In genomic region chr13:104519981-104520380, GRCm38 (mm10) we compare ENCODE assay signal across 23 mouse cellular contexts.
DNase-seq lines count a peak whose midpoint lies in the region; ATAC-seq lines count a peak whose summit lies in the region.
"Had no signal": no experiment of that assay in that cellular context is flagged by ENCODE, and none has a peak within 500 bp of the region (broad histone marks: within the 10 kb centered on the region; RNA-seq: fewer than 3 reads in every experiment).

No protein-coding gene starts in this region.

- H3K27ac ChIP-seq in hindbrain, embryonic 10.5 days: peak overlapping the region; percentile 23; the same call in 1 of the 2 replicates
- no peak overlapping the region for H3K27ac ChIP-seq in hindbrain, embryonic 12.5 days
- H3K27ac ChIP-seq in midbrain, embryonic 11.5 days (ENCODE audit: low read depth, low read length): no peak overlapping the region
- H3K27ac ChIP-seq in midbrain, embryonic 10.5 days (replicated peaks): no peak overlapping the region
- H3K27ac ChIP-seq in hindbrain, embryonic 15.5 days (replicated peaks): peak overlapping the region; percentile 87
- H3K27ac ChIP-seq: gastrocnemius, adult 2 months; heart, adult 2 months; heart, embryonic 15.5 days had no signal

- no peaks in the 10 kb centered on the region for H3K27me3 ChIP-seq in hindbrain, embryonic 10.5 days (ENCODE audit: insufficient read depth, poor library complexity, severe bottlenecking)
- H3K27me3 ChIP-seq in hindbrain, embryonic 12.5 days: no peaks in the 10 kb centered on the region
- H3K27me3 ChIP-seq in midbrain, embryonic 11.5 days (ENCODE audit: control insufficient read depth, insufficient read depth, low read length): no peaks in the 10 kb centered on the region
- H3K27me3 ChIP-seq in midbrain, embryonic 10.5 days (ENCODE audit: low read depth, poor library complexity, severe bottlenecking): no peaks in the 10 kb centered on the region
- H3K27me3 ChIP-seq in hindbrain, embryonic 15.5 days: no peaks in the 10 kb centered on the region
- H3K27me3 ChIP-seq: heart, embryonic 15.5 days had no signal

- no peak overlapping the region for H3K4me2 ChIP-seq in hindbrain, embryonic 12.5 days (replicated peaks)
- no peak overlapping the region for H3K4me2 ChIP-seq in midbrain, embryonic 11.5 days
- H3K4me2 ChIP-seq in hindbrain, embryonic 15.5 days: no peak overlapping the region
- H3K4me2 ChIP-seq: heart, embryonic 11.5 days; heart, embryonic 15.5 days had no signal

- no peak overlapping the region for H3K9ac ChIP-seq in hindbrain, embryonic 12.5 days
- H3K9ac ChIP-seq in midbrain, embryonic 11.5 days (ENCODE audit: low read length): no peak overlapping the region
- no peak overlapping the region for H3K9ac ChIP-seq in hindbrain, embryonic 15.5 days
- H3K9ac ChIP-seq: heart, embryonic 15.5 days had no signal

- peaks cover 24% of the 10 kb centered on the region for H3K4me1 ChIP-seq in hindbrain, embryonic 10.5 days (replicated peaks)
- peaks cover 7% of the 10 kb centered on the region for H3K4me1 ChIP-seq in hindbrain, embryonic 12.5 days
- peaks cover 8% of the 10 kb centered on the region; the same call in 1 of the 2 replicates for H3K4me1 ChIP-seq in midbrain, embryonic 11.5 days (ENCODE audit: control insufficient read depth, insufficient read depth, low read length)
- peaks cover 19% of the 10 kb centered on the region for H3K4me1 ChIP-seq in midbrain, embryonic 10.5 days
- peaks cover 18% of the 10 kb centered on the region for H3K4me1 ChIP-seq in hindbrain, embryonic 15.5 days (replicated peaks)

- DNase-seq in hindbrain, embryonic 10.5 days (ENCODE audit: low spot score): no peak
- DNase-seq in midbrain, embryonic 11.5 days (ENCODE audit: low spot score, missing footprints): peak; percentile 76
- DNase-seq in midbrain, embryonic 10.5 days (ENCODE audit: low spot score): no peak
- no peak for DNase-seq in right cerebral cortex, postnatal 25 days
- DNase-seq in natural killer cell, adult 2 months (ENCODE audit: low spot score in 2 of 2): no peak
- DNase-seq: adrenal gland, adult 8-10 months; adrenal gland, postnatal 25 days; cerebellum, adult 11-12 months; cerebellum, adult 9-10 months; cerebellum, postnatal 14 days; forebrain, postnatal 0 days; gastrocnemius, adult 2 months; gastrocnemius, postnatal 14 days; heart, adult 2 months; heart, postnatal 10 days; heart, postnatal 36 days had no signal

- H3K4me3 ChIP-seq in hindbrain, embryonic 10.5 days: no peak overlapping the region
- no peak overlapping the region for H3K4me3 ChIP-seq in hindbrain, embryonic 12.5 days
- no peak overlapping the region for H3K4me3 ChIP-seq in midbrain, embryonic 11.5 days (ENCODE audit: low read depth, low read length)
- H3K4me3 ChIP-seq in midbrain, embryonic 10.5 days: no peak overlapping the region
- no peak overlapping the region for H3K4me3 ChIP-seq in hindbrain, embryonic 15.5 days
- H3K4me3 ChIP-seq: gastrocnemius, adult 2 months; heart, adult 2 months; heart, embryonic 15.5 days had no signal

- 88% methylated on average over 4 of the region's 4 CpGs for WGBS in hindbrain, embryonic 10.5 days
- WGBS in hindbrain, embryonic 12.5 days: 92% methylated on average over 4 of the region's 4 CpGs
- 92% methylated on average over 4 of the region's 4 CpGs for WGBS in midbrain, embryonic 11.5 days
- WGBS in midbrain, embryonic 10.5 days: 91% methylated on average over 4 of the region's 4 CpGs
- WGBS in hindbrain, embryonic 15.5 days: 92% methylated on average over 4 of the region's 4 CpGs

- no peaks in the 10 kb centered on the region; the same call in 1 of the 2 replicates for H3K9me3 ChIP-seq in hindbrain, embryonic 10.5 days
- H3K9me3 ChIP-seq in hindbrain, embryonic 12.5 days (replicated peaks): 0 out of 2 replicates have a peak, but pooled peaks cover 4% of the 10 kb centered on the region
- H3K9me3 ChIP-seq in midbrain, embryonic 11.5 days (ENCODE audit: control insufficient read depth, low read length): no peaks in the 10 kb centered on the region
- no peaks in the 10 kb centered on the region for H3K9me3 ChIP-seq in midbrain, embryonic 10.5 days (replicated peaks)
- H3K9me3 ChIP-seq in hindbrain, embryonic 15.5 days: no peaks in the 10 kb centered on the region
- H3K9me3 ChIP-seq: heart, embryonic 15.5 days had no signal

- ATAC-seq in hindbrain, embryonic 12.5 days (ENCODE audit: low FRiP score): no peak
- ATAC-seq in midbrain, embryonic 11.5 days (ENCODE audit: low FRiP score): no peak
- no peak for ATAC-seq in hindbrain, embryonic 15.5 days (ENCODE audit: low FRiP score, low read depth)
- ATAC-seq: activated CD4-positive, CD25-positive, alpha-beta regulatory T cell, adult 4 months; CD4-positive, CD25-positive, alpha-beta regulatory T cell, adult 4 months; intestine, postnatal 0 days had no signal

- H3K36me3 ChIP-seq in hindbrain, embryonic 10.5 days: no peaks in the 10 kb centered on the region
- H3K36me3 ChIP-seq in hindbrain, embryonic 12.5 days: no peaks in the 10 kb centered on the region
- H3K36me3 ChIP-seq in midbrain, embryonic 11.5 days (ENCODE audit: control insufficient read depth, insufficient read depth, low read length): no peaks in the 10 kb centered on the region
- no peaks in the 10 kb centered on the region for H3K36me3 ChIP-seq in midbrain, embryonic 10.5 days
- no peaks in the 10 kb centered on the region for H3K36me3 ChIP-seq in hindbrain, embryonic 15.5 days
- H3K36me3 ChIP-seq: heart, embryonic 15.5 days had no signal

Comparison
In these comparisons a context has a peak if more than half of its experiments do, and no peak if none do; other contexts are left out.
1. H3K27ac ChIP-seq: peak in hindbrain, embryonic 10.5 days (single experiment) and hindbrain, embryonic 15.5 days (single experiment); none in hindbrain, embryonic 12.5 days (single experiment), midbrain, embryonic 11.5 days (single experiment) and midbrain, embryonic 10.5 days (single experiment).